Mouse (Mus musculus): ENCODE data around the gene Fnbp1. TPM values are rescaled to one million over a fixed set of nuclear protein-coding genes. Genes with fewer than 3 reads are reported as not detected.

The Fnbp1 gene
- polyA plus RNA-seq, 1 experiment from 2014 or later: 23.7 TPM

GRCm38 (mm10) chr2:31099079-31099478 lies 42.7 kb downstream of the Fnbp1 start:
- H3K27me3 ChIP-seq (ENCODE audit: control insufficient read depth, insufficient read depth, low read length): no peaks in the 10 kb centered on the region
- no peak for ATAC-seq (replicated peaks; ENCODE audit: extremely low read depth, insufficient read depth, low FRiP score)
- no peak overlapping the region for H3K4me3 ChIP-seq (ENCODE audit: low read length)
- H3K4me1 ChIP-seq (ENCODE audit: control insufficient read depth, insufficient read depth, low read length): peaks cover 9% of the 10 kb centered on the region
- no peak overlapping the region for H3K4me2 ChIP-seq (ENCODE audit: low read depth, low read length)
- no peak overlapping the region for H3K9ac ChIP-seq (ENCODE audit: low read length)
- WGBS: 68% methylated on average over 8 of the region's 8 CpGs
- H3K36me3 ChIP-seq (ENCODE audit: control insufficient read depth, insufficient read depth): peaks cover 7% of the 10 kb centered on the region
- H3K9me3 ChIP-seq (replicated peaks; ENCODE audit: control insufficient read depth, low read length): no peaks in the 10 kb centered on the region; the same call in 1 of the 2 replicates
- H3K27ac ChIP-seq (ENCODE audit: low read length): no peak overlapping the region

GRCm38 (mm10) chr2:31098616-31099015 lies 43.2 kb downstream of the Fnbp1 start:
- no peak overlapping the region for H3K27ac ChIP-seq (ENCODE audit: low read length)
- no peak overlapping the region for H3K9ac ChIP-seq (ENCODE audit: low read length)
- H3K36me3 ChIP-seq (ENCODE audit: control insufficient read depth, insufficient read depth): peaks cover 7% of the 10 kb centered on the region
- H3K4me3 ChIP-seq (ENCODE audit: low read length): no peak overlapping the region
- H3K4me1 ChIP-seq (ENCODE audit: control insufficient read depth, insufficient read depth, low read length): peaks cover 9% of the 10 kb centered on the region
- WGBS: 94% methylated on average over 10 of the region's 11 CpGs
- no peak overlapping the region for H3K4me2 ChIP-seq (ENCODE audit: low read depth, low read length)
- no peak for ATAC-seq (replicated peaks; ENCODE audit: extremely low read depth, insufficient read depth, low FRiP score)
- H3K9me3 ChIP-seq (replicated peaks; ENCODE audit: control insufficient read depth, low read length): no peaks in the 10 kb centered on the region; the same call in 1 of the 2 replicates
- no peaks in the 10 kb centered on the region for H3K27me3 ChIP-seq (ENCODE audit: control insufficient read depth, insufficient read depth, low read length)

GRCm38 (mm10) chr2:31097276-31097675 lies 44.5 kb downstream of the Fnbp1 start:
- Histone ChIP-seq H3K4me1 (ENCODE audit: control insufficient read depth, insufficient read depth, low read length) (peaks cover 9% of the 10 kb centered on the region), H3K27me3 (ENCODE audit: control insufficient read depth, insufficient read depth, low read length) (no peaks in the 10 kb centered on the region), H3K4me3 (ENCODE audit: low read length) (no peak overlapping the region), H3K9ac (ENCODE audit: low read length) (no peak overlapping the region), H3K9me3 (replicated peaks; ENCODE audit: control insufficient read depth, low read length) (no peaks in the 10 kb centered on the region; the same call in 1 of the 2 replicates), H3K4me2 (ENCODE audit: low read depth, low read length) (no peak overlapping the region), H3K27ac (ENCODE audit: low read length) (no peak overlapping the region), H3K36me3 (ENCODE audit: control insufficient read depth, insufficient read depth) (peaks cover 7% of the 10 kb centered on the region)
- WGBS: 82% methylated on average over 2 of the region's 2 CpGs
- no peak for ATAC-seq (replicated peaks; ENCODE audit: extremely low read depth, insufficient read depth, low FRiP score)

GRCm38 (mm10) chr2:31096119-31096518 lies 45.7 kb downstream of the Fnbp1 start:
- 91% methylated on average over 15 of the region's 15 CpGs for WGBS
- ATAC-seq (replicated peaks; ENCODE audit: extremely low read depth, insufficient read depth, low FRiP score): no peak
- H3K4me2 ChIP-seq (ENCODE audit: low read depth, low read length): no peak overlapping the region

GRCm38 (mm10) chr2:31094565-31094964 lies 47.2 kb downstream of the Fnbp1 start:
- Histone ChIP-seq H3K36me3 (ENCODE audit: control insufficient read depth, insufficient read depth) (no peaks in the 10 kb centered on the region), H3K9me3 (replicated peaks; ENCODE audit: control insufficient read depth, low read length) (no peaks in the 10 kb centered on the region), H3K4me3 (ENCODE audit: low read length) (no peak overlapping the region), H3K9ac (ENCODE audit: low read length) (no peak overlapping the region), H3K27ac (ENCODE audit: low read length) (no peak overlapping the region), H3K4me2 (ENCODE audit: low read depth, low read length) (no peak overlapping the region), H3K4me1 (ENCODE audit: control insufficient read depth, insufficient read depth, low read length) (no peaks in the 10 kb centered on the region), H3K27me3 (ENCODE audit: control insufficient read depth, insufficient read depth, low read length) (no peaks in the 10 kb centered on the region)
- no peak for ATAC-seq (replicated peaks; ENCODE audit: extremely low read depth, insufficient read depth, low FRiP score)
- WGBS: 49% methylated on average over 5 of the region's 5 CpGs

More at GRCm38 (mm10) chr2:31096119-31096518, 45.7 kb downstream of the Fnbp1 start:
- H3K27ac ChIP-seq (ENCODE audit: low read length): no peak overlapping the region
- peaks cover 5% of the 10 kb centered on the region for H3K36me3 ChIP-seq (ENCODE audit: control insufficient read depth, insufficient read depth)
- peaks cover 4% of the 10 kb centered on the region for H3K4me1 ChIP-seq (ENCODE audit: control insufficient read depth, insufficient read depth, low read length)
- H3K4me3 ChIP-seq (ENCODE audit: low read length): no peak overlapping the region
- no peak overlapping the region for H3K9ac ChIP-seq (ENCODE audit: low read length)
- H3K27me3 ChIP-seq (ENCODE audit: control insufficient read depth, insufficient read depth, low read length): no peaks in the 10 kb centered on the region
- no peaks in the 10 kb centered on the region; the same call in 1 of the 2 replicates for H3K9me3 ChIP-seq (replicated peaks; ENCODE audit: control insufficient read depth, low read length)

- H3K36me3 ChIP-seq (ENCODE audit: control insufficient read depth, insufficient read depth): no peaks in the 10 kb centered on the region
- no peak overlapping the region for H3K4me3 ChIP-seq (ENCODE audit: low read length)
- no peak overlapping the region for H3K4me2 ChIP-seq (ENCODE audit: low read depth, low read length)
- peaks cover 11% of the 10 kb centered on the region for H3K4me1 ChIP-seq (ENCODE audit: control insufficient read depth, insufficient read depth, low read length)
- H3K27ac ChIP-seq (ENCODE audit: low read length): no peak overlapping the region
- 84% methylated on average over 3 of the region's 3 CpGs for WGBS
- no peaks in the 10 kb centered on the region for H3K27me3 ChIP-seq (ENCODE audit: control insufficient read depth, insufficient read depth, low read length)
- H3K9me3 ChIP-seq (replicated peaks; ENCODE audit: control insufficient read depth, low read length): no peaks in the 10 kb centered on the region
- H3K9ac ChIP-seq (ENCODE audit: low read length): no peak overlapping the region
- no peak for ATAC-seq (replicated peaks; ENCODE audit: extremely low read depth, insufficient read depth, low FRiP score)
These were observed 48.9 kb downstream of the Fnbp1 start for GRCm38 (mm10) chr2:31092939-31093338.

GRCm38 (mm10) chr2:31091182-31091581 lies 50.6 kb downstream of the Fnbp1 start:
- H3K4me3 ChIP-seq (ENCODE audit: low read length): no peak overlapping the region
- no peaks in the 10 kb centered on the region for H3K36me3 ChIP-seq (ENCODE audit: control insufficient read depth, insufficient read depth)
- no peak for ATAC-seq (replicated peaks; ENCODE audit: extremely low read depth, insufficient read depth, low FRiP score)
- H3K27ac ChIP-seq (ENCODE audit: low read length): no peak overlapping the region
- H3K4me1 ChIP-seq (ENCODE audit: control insufficient read depth, insufficient read depth, low read length): peaks cover 23% of the 10 kb centered on the region
- no peaks in the 10 kb centered on the region for H3K9me3 ChIP-seq (replicated peaks; ENCODE audit: control insufficient read depth, low read length)
- H3K4me2 ChIP-seq (ENCODE audit: low read depth, low read length): no peak overlapping the region
- no peak overlapping the region for H3K9ac ChIP-seq (ENCODE audit: low read length)
- 60% methylated on average over 3 of the region's 3 CpGs for WGBS
- no peaks in the 10 kb centered on the region for H3K27me3 ChIP-seq (ENCODE audit: control insufficient read depth, insufficient read depth, low read length)

- WGBS: 71% methylated on average over 16 of the region's 16 CpGs
- H3K9me3 ChIP-seq (replicated peaks; ENCODE audit: control insufficient read depth, low read length): no peaks in the 10 kb centered on the region
- no peak overlapping the region for H3K4me3 ChIP-seq (ENCODE audit: low read length)
- no peak overlapping the region for H3K4me2 ChIP-seq (ENCODE audit: low read depth, low read length)
- H3K36me3 ChIP-seq (ENCODE audit: control insufficient read depth, insufficient read depth): peaks cover under 1% of the 10 kb centered on the region; the same call in 1 of the 2 replicates
- ATAC-seq (replicated peaks; ENCODE audit: extremely low read depth, insufficient read depth, low FRiP score): no peak
- H3K27me3 ChIP-seq (ENCODE audit: control insufficient read depth, insufficient read depth, low read length): no peaks in the 10 kb centered on the region
- no peak overlapping the region for H3K9ac ChIP-seq (ENCODE audit: low read length)
- peaks cover 23% of the 10 kb centered on the region for H3K4me1 ChIP-seq (ENCODE audit: control insufficient read depth, insufficient read depth, low read length)
- H3K27ac ChIP-seq (ENCODE audit: low read length): no peak overlapping the region
These were observed 52.2 kb downstream of the Fnbp1 start for GRCm38 (mm10) chr2:31089607-31090006.

GRCm38 (mm10) chr2:31088871-31089270 lies 52.9 kb downstream of the Fnbp1 start:
- Histone ChIP-seq H3K9ac (ENCODE audit: low read length) (no peak overlapping the region), H3K9me3 (replicated peaks; ENCODE audit: control insufficient read depth, low read length) (peaks cover 5% of the 10 kb centered on the region), H3K4me3 (ENCODE audit: low read length) (no peak overlapping the region), H3K4me2 (ENCODE audit: low read depth, low read length) (no peak overlapping the region), H3K4me1 (ENCODE audit: control insufficient read depth, insufficient read depth, low read length) (peaks cover 23% of the 10 kb centered on the region), H3K27me3 (ENCODE audit: control insufficient read depth, insufficient read depth, low read length) (no peaks in the 10 kb centered on the region), H3K36me3 (ENCODE audit: control insufficient read depth, insufficient read depth) (peaks cover 8% of the 10 kb centered on the region), H3K27ac (ENCODE audit: low read length) (peak overlapping the region; percentile 12; the same call in 1 of the 2 replicates)
- 85% methylated on average over 8 of the region's 8 CpGs for WGBS
- no peak for ATAC-seq (replicated peaks; ENCODE audit: extremely low read depth, insufficient read depth, low FRiP score)

All from heart, embryonic 16.5 days (tissue).